Mouse (Mus musculus): ENCODE results near the gene Mbd3. TPM values are rescaled to one million over a fixed set of nuclear protein-coding genes. Genes with fewer than 3 reads are reported as not detected.

Gene Mbd3
- total and polyA plus RNA-seq, 2 experiments from 2014 or later = 43.9 to 196 TPM

GRCm38 (mm10) chr10:80441598-80441997, 42.2 kb upstream of the Mbd3 start:
- Histone ChIP-seq H3K9me3 (ENCODE audit: low read length) (no peaks in the 10 kb centered on the region), H3K4me3 (ENCODE audit: low read depth, low read length) (no peak overlapping the region), H3K9ac (no peak overlapping the region), H3K27ac (ENCODE audit: low read depth, low read length) (no peak overlapping the region), H3K27me3 (ENCODE audit: insufficient read depth, low read length) (no peaks in the 10 kb centered on the region; the same call in 1 of the 2 replicates), H3K4me2 (ENCODE audit: low read depth) (no peak overlapping the region), H3K4me1 (ENCODE audit: insufficient read depth) (0 out of 2 replicates have a peak, but pooled peaks cover 2% of the 10 kb centered on the region), H3K36me3 (ENCODE audit: insufficient read depth) (no peaks in the 10 kb centered on the region)
- WGBS = 63% methylated on average over 8 of the region's 8 CpGs
- DNase-seq (no peak), ATAC-seq (no peak)
- TF ChIP-seq CTCF (IDR thresholded peaks at IDR 0.05; ENCODE audit: low read depth) = no peak

- H3K4me2 ChIP-seq (ENCODE audit: low read depth) = no peak overlapping the region
- no peak for ATAC-seq
- H3K9ac ChIP-seq = no peak overlapping the region
- no peaks in the 10 kb centered on the region; the same call in 1 of the 2 replicates for H3K27me3 ChIP-seq (ENCODE audit: insufficient read depth, low read length)
- H3K36me3 ChIP-seq (ENCODE audit: insufficient read depth) = no peaks in the 10 kb centered on the region
- no peak overlapping the region for H3K27ac ChIP-seq (ENCODE audit: low read depth, low read length)
- no peaks in the 10 kb centered on the region for H3K9me3 ChIP-seq (ENCODE audit: low read length)
- no peak for DNase-seq
- no peak overlapping the region for H3K4me3 ChIP-seq (ENCODE audit: low read depth, low read length)
- TF ChIP-seq CTCF (IDR thresholded peaks at IDR 0.05; ENCODE audit: low read depth) = no peak
- H3K4me1 ChIP-seq (ENCODE audit: insufficient read depth) = no peaks in the 10 kb centered on the region
Observed at GRCm38 (mm10) chr10:80440031-80440430, 40.7 kb upstream of the Mbd3 start.

- no peak overlapping the region for H3K4me3 ChIP-seq (ENCODE audit: low read depth, low read length)
- ATAC-seq = no peak
- no peak overlapping the region for H3K4me2 ChIP-seq (ENCODE audit: low read depth)
- no peaks in the 10 kb centered on the region for H3K27me3 ChIP-seq (ENCODE audit: insufficient read depth, low read length)
- H3K9ac ChIP-seq = no peak overlapping the region
- H3K4me1 ChIP-seq (ENCODE audit: insufficient read depth) = no peaks in the 10 kb centered on the region
- H3K36me3 ChIP-seq (ENCODE audit: insufficient read depth) = no peaks in the 10 kb centered on the region
- no peak overlapping the region for H3K27ac ChIP-seq (ENCODE audit: low read depth, low read length)
- H3K9me3 ChIP-seq (ENCODE audit: low read length) = no peaks in the 10 kb centered on the region
- 73% methylated on average over 4 of the region's 4 CpGs for WGBS
- no peak for TF ChIP-seq CTCF (IDR thresholded peaks at IDR 0.05; ENCODE audit: low read depth)
- no peak for DNase-seq
Observed at GRCm38 (mm10) chr10:80437973-80438372, 38.6 kb upstream of the Mbd3 start.

GRCm38 (mm10) chr10:80436276-80436675, 36.9 kb upstream of the Mbd3 start:
- no peak for ATAC-seq
- Histone ChIP-seq H3K9ac (no peak overlapping the region), H3K9me3 (ENCODE audit: low read length) (no peaks in the 10 kb centered on the region), H3K4me1 (ENCODE audit: insufficient read depth) (peaks cover 13% of the 10 kb centered on the region; the same call in 1 of the 2 replicates), H3K4me3 (ENCODE audit: low read depth, low read length) (no peak overlapping the region), H3K36me3 (ENCODE audit: insufficient read depth) (no peaks in the 10 kb centered on the region), H3K27ac (ENCODE audit: low read depth, low read length) (no peak overlapping the region), H3K27me3 (ENCODE audit: insufficient read depth, low read length) (no peaks in the 10 kb centered on the region), H3K4me2 (ENCODE audit: low read depth) (no peak overlapping the region)
- WGBS = 17% methylated on average over 9 of the region's 9 CpGs
- TF ChIP-seq CTCF (IDR thresholded peaks at IDR 0.05; ENCODE audit: low read depth) = no peak
- DNase-seq = peak; percentile 34

- no peaks in the 10 kb centered on the region for H3K36me3 ChIP-seq (ENCODE audit: insufficient read depth)
- no peak overlapping the region for H3K4me3 ChIP-seq (ENCODE audit: low read depth, low read length)
- DNase-seq (no peak), ATAC-seq (no peak)
- no peak overlapping the region for H3K9ac ChIP-seq
- H3K4me1 ChIP-seq (ENCODE audit: insufficient read depth) = peaks cover 13% of the 10 kb centered on the region; the same call in 1 of the 2 replicates
- H3K27me3 ChIP-seq (ENCODE audit: insufficient read depth, low read length) = no peaks in the 10 kb centered on the region
- TF ChIP-seq CTCF (IDR thresholded peaks at IDR 0.05; ENCODE audit: low read depth) = no peak
- H3K27ac ChIP-seq (ENCODE audit: low read depth, low read length) = no peak overlapping the region
- WGBS = 37% methylated on average over 7 of the region's 7 CpGs
- no peak overlapping the region for H3K4me2 ChIP-seq (ENCODE audit: low read depth)
- no peaks in the 10 kb centered on the region for H3K9me3 ChIP-seq (ENCODE audit: low read length)
Observed at GRCm38 (mm10) chr10:80435764-80436163, 36.4 kb upstream of the Mbd3 start.

- Histone ChIP-seq H3K4me3 (ENCODE audit: low read depth, low read length) (no peak overlapping the region), H3K4me2 (ENCODE audit: low read depth) (no peak overlapping the region), H3K4me1 (ENCODE audit: insufficient read depth) (peaks cover 13% of the 10 kb centered on the region; the same call in 1 of the 2 replicates), H3K36me3 (ENCODE audit: insufficient read depth) (peaks cover 8% of the 10 kb centered on the region), H3K9me3 (ENCODE audit: low read length) (no peaks in the 10 kb centered on the region), H3K27me3 (ENCODE audit: insufficient read depth, low read length) (no peaks in the 10 kb centered on the region), H3K27ac (ENCODE audit: low read depth, low read length) (no peak overlapping the region), H3K9ac (no peak overlapping the region)
- no peak for ATAC-seq
- no peak for DNase-seq
- WGBS = 89% methylated on average over 3 of the region's 3 CpGs
- no peak for TF ChIP-seq CTCF (IDR thresholded peaks at IDR 0.05; ENCODE audit: low read depth)
Observed at GRCm38 (mm10) chr10:80434823-80435222, 35.5 kb upstream of the Mbd3 start.

GRCm38 (mm10) chr10:80434233-80434592, 34.9 kb upstream of the Mbd3 start:
- Histone ChIP-seq H3K27ac (ENCODE audit: low read depth, low read length) (no peak overlapping the region), H3K4me1 (ENCODE audit: insufficient read depth) (peaks cover 13% of the 10 kb centered on the region; the same call in 1 of the 2 replicates), H3K27me3 (ENCODE audit: insufficient read depth, low read length) (no peaks in the 10 kb centered on the region), H3K4me2 (ENCODE audit: low read depth) (no peak overlapping the region), H3K36me3 (ENCODE audit: insufficient read depth) (peaks cover 10% of the 10 kb centered on the region), H3K9me3 (ENCODE audit: low read length) (no peaks in the 10 kb centered on the region), H3K4me3 (ENCODE audit: low read depth, low read length) (peak overlapping the region; percentile 93; the same call in 1 of the 2 replicates), H3K9ac (no peak overlapping the region)
- peak; percentile 23; the same call in 1 of the 2 replicates for TF ChIP-seq CTCF (IDR thresholded peaks at IDR 0.05; ENCODE audit: low read depth)
- DNase-seq = no peak
- ATAC-seq = no peak
- 9% methylated on average over 8 of the region's 8 CpGs for WGBS
